Mouse (Mus musculus) olfactory bulb, adult 2 months (tissue): Measurements from ENCODE around the gene Lsm14a. TPM values are rescaled to one million over a fixed set of nuclear protein-coding genes. Genes with fewer than 3 reads are reported as not detected.

Source experiments
- H3K27ac ChIP-seq: fragments of 200-500 bp; 2 replicates; pipeline ENCODE4 v1.5.1; 2012; ENCODE audit warnings: low read depth, low read length; ENCODE audit not compliant: insufficient read depth
- H3K4me1 ChIP-seq: fragments of 200-500 bp; 2 replicates; pipeline ENCODE4 v1.6.1; 2012; ENCODE audit warnings: low read length; ENCODE audit not compliant: control insufficient read depth, insufficient read depth
- H3K4me3 ChIP-seq: fragments of 200-500 bp; 2 replicates; pipeline ENCODE4 v1.5.1; 2012; ENCODE audit warnings: mild to moderate bottlenecking, low read depth, low read length, moderate library complexity; ENCODE audit not compliant: insufficient read depth
- CTCF ChIP-seq: fragments of 200-500 bp; IDR thresholded peaks from 2 replicates; pipeline ENCODE4 v1.5.1; 2012; ENCODE audit warnings: low read depth, mild to moderate bottlenecking, low read length, moderate library complexity; ENCODE audit not compliant: insufficient read depth
- POLR2A ChIP-seq: fragments of 200-500 bp; IDR thresholded peaks from 2 replicates; pipeline ENCODE4 v1.6.1; 2012; ENCODE audit warnings: mild to moderate bottlenecking, low read depth, low read length, moderate library complexity; ENCODE audit not compliant: insufficient read depth
- WGBS: fragments of 180-500 bp; shearing (Covaris S2); methylation state at CpG from one replicate; pipeline ENCODE4 v1.1.7; 2018; 5-methylcytosine and 5-hydroxymethylcytosine counted together
- polyA plus RNA-seq: library from polyadenylated mRNA; stranded (reverse); fragments of >200 nt; gene quantifications from 2 replicates; pipeline ENCODE4 v1.2.4, GENCODE M21; 2012; ENCODE audit warnings: low replicate concordance; ENCODE audit not compliant: missing spikeins, insufficient read depth, insufficient read length

The Lsm14a gene
- polyA plus RNA-seq, 1 experiment, result 429 TPM

- Histone ChIP-seq H3K27ac (no peak overlapping the region), H3K4me1 (peaks cover 10% of the 10 kb centered on the region), H3K4me3 (peak overlapping the region; percentile 40)
- WGBS, result 1% methylated on average over 5 of the region's 5 CpGs
- no peak for TF ChIP-seq POLR2A
- no peak for TF ChIP-seq CTCF
Observed at GRCm38 (mm10) chr7:34387784-34388444, 5.2 kb downstream of the Lsm14a start.

DNA sequence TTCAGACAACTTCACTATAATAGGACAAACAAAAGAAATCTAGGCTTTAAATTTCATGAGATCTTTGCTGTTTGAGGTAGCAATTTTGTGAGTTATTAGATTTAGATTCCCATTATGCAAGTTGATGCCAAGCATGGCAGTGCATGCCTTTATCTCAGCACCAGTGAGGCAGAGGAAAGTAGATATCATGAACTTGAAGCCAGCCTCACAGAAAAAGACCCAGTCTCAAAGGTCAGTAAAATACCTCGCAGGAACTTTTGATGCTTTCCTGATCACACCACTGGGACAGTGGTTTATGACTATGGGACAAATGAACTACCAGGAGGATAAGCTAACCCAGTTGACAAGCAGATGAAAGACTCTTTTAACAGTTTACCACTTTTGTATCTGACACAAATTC, 10.3 kb downstream of the Lsm14a start:
- WGBS, result 79% methylated on average over 1 of the region's 1 CpGs

DNA sequence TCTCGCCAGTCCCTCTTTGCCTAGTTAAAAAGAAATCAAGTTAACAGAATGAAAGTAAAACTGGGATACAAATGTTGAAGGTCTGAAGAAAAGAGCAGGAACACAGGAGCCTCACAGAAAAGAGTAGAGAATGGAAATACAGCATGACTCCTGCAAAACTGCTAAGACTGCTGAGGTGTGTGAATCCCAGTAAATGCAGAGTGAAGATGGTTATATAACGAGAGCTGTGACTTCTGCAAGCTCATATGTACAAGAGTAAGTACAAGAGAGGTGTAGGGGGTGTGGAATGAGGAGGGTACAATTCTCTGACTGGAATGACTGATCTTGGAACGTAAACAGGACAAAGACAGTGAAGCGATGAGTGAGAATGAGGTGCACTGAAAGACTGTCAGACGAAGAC, 11.4 kb downstream of the Lsm14a start:
- TF ChIP-seq CTCF (no peak), POLR2A (no peak)
- Histone ChIP-seq H3K27ac (no peak overlapping the region), H3K4me1 (peaks cover 5% of the 10 kb centered on the region), H3K4me3 (no peak overlapping the region)
- WGBS, result 75% methylated on average over 5 of the region's 5 CpGs

More for the DNA sequence above, 10.3 kb downstream of the Lsm14a start:
- Histone ChIP-seq H3K4me1 (peaks cover 7% of the 10 kb centered on the region), H3K4me3 (no peak overlapping the region), H3K27ac (no peak overlapping the region)
- TF ChIP-seq POLR2A (no peak), CTCF (no peak)

GRCm38 (mm10) chr7:34380311-34380710, 12.8 kb downstream of the Lsm14a start:
- Histone ChIP-seq H3K4me1 (peaks cover 5% of the 10 kb centered on the region), H3K4me3 (no peak overlapping the region), H3K27ac (no peak overlapping the region)
- 90% methylated on average over 3 of the region's 3 CpGs for WGBS
- no peak for TF ChIP-seq POLR2A
- no peak for TF ChIP-seq CTCF

DNA sequence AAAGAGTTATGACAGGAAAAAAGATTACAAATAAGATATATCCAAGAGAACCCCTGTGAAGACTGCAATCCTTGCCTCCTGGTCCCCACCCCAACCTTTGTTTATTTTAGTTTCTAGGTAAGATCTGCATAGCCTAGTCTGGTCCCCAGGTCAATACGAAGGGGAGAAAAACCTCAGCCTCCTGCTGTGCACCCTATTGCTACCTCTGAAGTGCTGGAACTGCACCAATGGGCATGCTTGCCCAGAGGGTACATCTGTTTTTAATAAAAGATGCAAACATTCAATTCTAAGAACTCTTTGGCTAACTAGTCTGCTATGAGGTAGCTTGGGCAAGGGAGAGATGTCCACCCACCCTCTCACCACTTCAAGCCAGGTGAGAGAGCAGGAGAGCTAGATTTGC, 19.2 kb downstream of the Lsm14a start:
- TF ChIP-seq CTCF, result no peak
- TF ChIP-seq POLR2A, result no peak
- Histone ChIP-seq H3K4me3 (no peak overlapping the region), H3K4me1 (no peaks in the 10 kb centered on the region), H3K27ac (no peak overlapping the region)
- 83% methylated on average over 1 of the region's 1 CpGs for WGBS

DNA sequence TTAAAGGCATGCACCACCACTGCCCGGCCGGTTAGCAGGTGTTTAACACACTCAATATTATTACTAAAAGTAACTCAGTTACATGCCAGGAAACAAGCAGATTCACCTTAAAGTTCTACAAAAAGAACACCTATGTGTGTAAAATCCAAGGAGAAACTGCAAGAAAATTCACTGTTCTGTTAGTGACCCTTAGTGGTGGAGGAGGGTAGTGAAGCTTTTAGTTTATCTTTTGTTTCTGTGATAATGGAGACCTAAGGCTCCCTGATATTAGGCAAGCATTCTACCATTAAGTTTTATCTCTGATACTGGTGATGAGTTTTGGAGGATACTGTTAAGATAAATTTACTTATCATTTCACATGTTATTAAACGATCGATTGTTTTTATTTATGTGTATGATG, 37.5 kb downstream of the Lsm14a start:
- TF ChIP-seq POLR2A (no peak), CTCF (no peak)

DNA sequence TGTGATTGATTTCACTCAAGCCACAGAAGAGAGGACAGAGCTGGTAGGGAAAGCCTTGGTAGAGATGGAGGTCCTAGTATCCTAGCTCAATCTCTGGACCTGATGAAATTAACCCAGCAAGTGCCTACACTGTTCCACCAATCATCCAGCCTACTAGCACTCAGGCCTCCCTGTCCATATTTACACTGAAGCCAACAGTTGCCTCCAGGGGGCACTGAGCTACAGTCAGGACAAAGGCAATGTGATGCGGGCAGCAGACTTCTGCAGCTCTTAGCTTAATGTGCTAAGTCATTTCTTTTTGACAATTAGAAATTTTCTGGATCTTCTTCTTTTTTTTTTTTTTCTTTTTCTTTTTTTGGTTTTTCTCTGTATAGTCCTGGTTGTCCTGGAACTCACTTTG, 41.1 kb downstream of the Lsm14a start:
- WGBS, result 89% methylated on average over 1 of the region's 1 CpGs
- TF ChIP-seq CTCF (no peak), POLR2A (no peak)
- Histone ChIP-seq H3K4me1 (peaks cover 5% of the 10 kb centered on the region), H3K4me3 (no peak overlapping the region), H3K27ac (no peak overlapping the region)

More for the DNA sequence above, 37.5 kb downstream of the Lsm14a start:
- WGBS, result 97% methylated on average over 4 of the region's 4 CpGs
- Histone ChIP-seq H3K4me3 (no peak overlapping the region), H3K4me1 (no peaks in the 10 kb centered on the region), H3K27ac (no peak overlapping the region)

DNA sequence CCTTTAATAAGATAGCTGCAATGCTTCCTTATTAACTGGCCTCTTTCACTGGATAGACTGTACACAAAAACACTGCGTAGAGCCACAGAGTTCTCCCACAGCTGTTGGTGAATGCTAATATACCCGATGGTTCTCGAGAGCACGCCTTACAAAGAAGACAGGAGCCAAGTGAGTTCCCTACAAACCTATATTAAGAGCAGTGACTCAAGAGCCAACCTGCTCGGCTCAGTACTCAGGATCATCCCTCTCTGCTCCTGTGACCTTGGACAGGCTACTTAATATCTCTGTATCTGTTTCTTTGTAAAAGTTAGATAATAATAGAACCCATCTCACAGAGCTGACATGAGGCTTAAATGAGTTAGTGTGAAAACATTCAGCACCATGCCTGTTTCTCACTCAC, 42.9 kb downstream of the Lsm14a start:
- 37% methylated on average over 5 of the region's 5 CpGs for WGBS
- TF ChIP-seq POLR2A (no peak), CTCF (no peak)
- no peak overlapping the region for H3K4me3 ChIP-seq
- 0 out of 2 replicates have a peak overlapping the region, but pooled peaks have one; percentile 37 for H3K27ac ChIP-seq
- peaks cover 5% of the 10 kb centered on the region for H3K4me1 ChIP-seq

DNA sequence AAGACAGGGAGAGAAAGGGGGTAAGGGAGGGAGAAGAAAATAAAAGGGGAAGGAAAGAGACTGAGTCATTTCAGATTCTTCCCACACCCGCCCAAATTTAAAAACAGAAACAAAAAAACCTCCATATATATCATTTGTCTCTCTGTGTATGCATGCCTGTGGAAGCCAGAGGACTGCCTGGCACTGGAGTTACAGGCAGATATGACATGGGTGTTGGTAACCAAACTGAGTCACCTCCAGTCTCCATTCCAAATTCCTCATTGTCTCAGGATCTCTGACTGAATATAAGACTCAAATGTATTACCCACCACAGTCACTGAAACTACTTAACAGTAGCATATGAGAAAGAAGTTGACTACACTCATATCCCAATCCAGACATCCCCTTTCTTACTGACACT, 45.1 kb downstream of the Lsm14a start:
- Histone ChIP-seq H3K4me3 (no peak overlapping the region), H3K4me1 (peaks cover 7% of the 10 kb centered on the region), H3K27ac (peak overlapping the region; percentile 46; the same call in 1 of the 2 replicates)
- no peak for TF ChIP-seq CTCF
- TF ChIP-seq POLR2A, result no peak
- 38% methylated on average over 1 of the region's 1 CpGs for WGBS
